Comparison of ENCODE assay signal across 24 mouse cellular contexts in genomic region chr5:91144971-91145370, GRCm38 (mm10). TPM values are rescaled to one million over a fixed set of nuclear protein-coding genes. Genes with fewer than 3 reads are reported as not detected.
DNase-seq lines count a peak whose midpoint lies in the region; ATAC-seq and TF ChIP-seq lines count a peak whose summit lies in the region.
"Had no signal": no experiment of that assay in that cellular context is flagged by ENCODE, and none has a peak within 500 bp of the region (broad histone marks: within the 10 kb centered on the region; RNA-seq: fewer than 3 reads in every experiment).

No protein-coding gene starts in this region.

- 50% methylated on average over 9 of the region's 9 CpGs for WGBS in olfactory bulb, adult 2 months

- no peak for TF ChIP-seq POLR2A in olfactory bulb, adult 2 months (IDR thresholded peaks at IDR 0.05; ENCODE audit: insufficient read depth, low read depth, low read length)

- 0 out of 2 replicates have a peak overlapping the region, but pooled peaks have one; percentile 56 for H3K27ac ChIP-seq in olfactory bulb, adult 2 months (ENCODE audit: insufficient read depth, low read depth, low read length)
- H3K27ac ChIP-seq: gastrocnemius, adult 2 months; hindbrain, embryonic 14.5 days; limb, embryonic 10.5 days; midbrain, embryonic 13.5 days had no signal

- H3K4me3 ChIP-seq in olfactory bulb, adult 2 months (ENCODE audit: insufficient read depth, low read depth, low read length): no peak overlapping the region
- H3K4me3 ChIP-seq: gastrocnemius, adult 2 months; heart, embryonic 12.5 days; limb, embryonic 10.5 days; midbrain, embryonic 13.5 days had no signal

- no peak for TF ChIP-seq CTCF in olfactory bulb, adult 2 months (IDR thresholded peaks at IDR 0.05; ENCODE audit: insufficient read depth, low read depth, low read length)

- no peak for DNase-seq in frontal cortex, postnatal 25 days (ENCODE audit: low spot score in 2 of 2)
- peak; percentile 53 for DNase-seq in right cerebral cortex, adult 18-20 months
- no peak for DNase-seq in right cerebral cortex, postnatal 25 days
- DNase-seq in layer of hippocampus, adult 9-10 months (ENCODE audit: low spot score): peak; percentile 12
- DNase-seq in urinary bladder, postnatal 14 days (ENCODE audit: low spot score): no peak
- DNase-seq in testis, postnatal 10 days (ENCODE audit: low spot score): no peak
- DNase-seq: cerebellum, adult 8-10 months; gastrocnemius, adult 2 months; heart, postnatal 36 days; kidney, adult 9 months; kidney, postnatal 25 days; liver, postnatal 0 days; lung, postnatal 10 days; thymus, postnatal 36 days had no signal

- peaks cover 2% of the 10 kb centered on the region; the same call in 1 of the 2 replicates for H3K4me1 ChIP-seq in olfactory bulb, adult 2 months (ENCODE audit: control insufficient read depth, insufficient read depth, low read length)
- H3K4me1 ChIP-seq: heart, embryonic 12.5 days; limb, embryonic 10.5 days had no signal

- ATAC-seq in frontal cortex, adult (ENCODE audit: low TSS enrichment): peak; percentile 95
- ATAC-seq: forebrain, embryonic 14.5 days; liver, postnatal 0 days; midbrain, embryonic 13.5 days had no signal

RNA-seq across cellular contexts. Expression of gene Areg, which starts 5.6 kb away (rescaled TPM):
- not detected in 2 replicates for polyA plus RNA-seq in olfactory bulb, adult 2 months (2012; ENCODE audit: insufficient read depth, insufficient read length, low replicate concordance, missing spikeins)
- polyA plus RNA-seq: embryonic facial prominence, embryonic 11.5 days; forebrain, embryonic 14.5 days; limb, embryonic 10.5 days; liver, adult 2 months; liver, postnatal 0 days; midbrain, embryonic 13.5 days; testis, adult 2 months had no signal

Comparison
In these comparisons a context has a peak if more than half of its experiments do, and no peak if none do; other contexts are left out.
1. DNase-seq: peak in right cerebral cortex, adult 18-20 months (single experiment) and layer of hippocampus, adult 9-10 months (single experiment); none in frontal cortex, postnatal 25 days (0 of 2), right cerebral cortex, postnatal 25 days (single experiment), urinary bladder, postnatal 14 days (single experiment) and testis, postnatal 10 days (single experiment).